Mouse (Mus musculus): ENCODE data around the gene Iqch.
A peak's percentile ranks its signal among the peaks of the same experiment; 100 is the strongest.

DNA sequence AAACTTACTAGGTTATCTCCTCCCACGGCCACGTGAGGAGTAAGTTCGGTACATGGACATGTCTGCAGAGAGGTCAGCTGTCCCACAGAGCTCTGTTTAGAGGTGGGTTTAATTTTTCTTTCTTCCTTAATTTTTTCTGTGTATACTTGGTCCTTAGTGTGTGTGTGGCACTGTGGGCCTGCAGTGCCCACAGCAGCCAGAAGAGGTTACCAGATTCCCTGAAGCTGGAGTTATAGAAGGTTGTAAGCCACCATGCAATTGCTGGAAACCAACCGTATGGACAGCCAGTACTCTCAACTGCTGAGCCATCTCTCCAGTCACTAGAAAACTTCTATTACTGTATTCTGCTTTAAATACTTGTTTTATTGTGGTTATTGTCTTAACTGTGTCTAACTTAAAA is 29.8 kb upstream of the Iqch start:
- TF ChIP-seq POLR2A (IDR thresholded peaks at IDR 0.05; ENCODE audit: low read depth, low read length) (no peak), CTCF (IDR thresholded peaks at IDR 0.05; ENCODE audit: extremely low read depth, insufficient read length, insufficient replicate concordance, low read depth, low read length) (peak; percentile 23; the same call in 1 of the 2 replicates)

All from small intestine, adult 2 months (tissue).